Mouse (Mus musculus): Measurements from ENCODE around the gene Slc25a53. TPM values are rescaled to one million over a fixed set of nuclear protein-coding genes. Genes with fewer than 3 reads are reported as not detected.

Gene Slc25a53
- total and polyA plus RNA-seq, 2 experiments from 2014 or later = 12.2 to 24.8 TPM

DNA sequence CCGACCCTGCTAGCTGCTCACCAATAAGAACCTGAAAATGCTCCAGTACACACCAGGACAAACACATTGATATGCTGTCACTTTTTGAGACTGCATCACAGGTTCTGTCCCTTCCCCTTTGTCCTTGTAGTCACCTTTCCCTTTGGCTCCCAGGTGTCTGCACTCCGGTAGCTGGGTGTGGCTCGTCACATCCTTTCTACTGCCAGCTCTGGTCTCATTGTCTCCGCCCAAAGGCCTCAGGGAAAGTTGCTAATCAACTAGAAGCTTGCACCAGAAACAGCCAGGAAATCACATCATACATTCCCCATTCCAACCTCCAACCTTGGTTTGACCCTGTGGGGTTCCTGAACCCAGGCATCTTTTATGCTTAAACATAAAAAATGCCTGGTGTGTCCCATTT is 3.8 kb downstream of the Slc25a53 start:
- DNase-seq (ENCODE audit: low spot score) (no peak), ATAC-seq (no peak)
- Histone ChIP-seq H3K4me3 (ENCODE audit: low read length) (no peak overlapping the region), H3K9ac (replicated peaks; ENCODE audit: low read length) (no peak overlapping the region), H3K4me1 (ENCODE audit: insufficient read depth, low read length) (no peaks in the 10 kb centered on the region), H3K27me3 (ENCODE audit: insufficient read depth, low read length) (no peaks in the 10 kb centered on the region), H3K36me3 (ENCODE audit: insufficient read depth, low read length) (no peaks in the 10 kb centered on the region), H3K9me3 (ENCODE audit: low read length) (no peaks in the 10 kb centered on the region), H3K27ac (no peak overlapping the region), H3K4me2 (ENCODE audit: low read depth, low read length) (no peak overlapping the region)
- 79% methylated on average over 4 of the region's 4 CpGs for WGBS
- no peak for TF ChIP-seq CTCF (IDR thresholded peaks at IDR 0.05; ENCODE audit: low read depth)

DNA sequence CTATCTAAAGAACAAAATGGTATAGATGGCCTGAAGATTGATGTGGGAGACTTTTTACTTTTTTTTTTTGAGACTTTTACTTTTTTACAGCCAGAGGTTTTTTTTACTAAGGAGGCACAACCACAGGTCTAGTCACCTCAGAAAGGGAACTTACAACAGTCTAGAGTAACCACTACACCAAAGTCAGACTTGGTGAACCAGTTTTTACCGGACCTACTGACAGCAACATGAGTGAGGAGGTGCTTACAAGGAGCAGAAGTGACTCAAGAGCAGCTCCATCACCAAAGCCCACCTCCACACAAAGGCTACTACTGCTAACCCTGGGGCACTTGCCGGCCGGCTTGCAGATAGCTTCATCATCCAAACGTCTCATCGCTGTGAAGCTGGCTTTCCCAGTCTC is 6.4 kb downstream of the Slc25a53 start:
- no peaks in the 10 kb centered on the region for H3K27me3 ChIP-seq (ENCODE audit: insufficient read depth, low read length)
- DNase-seq (ENCODE audit: low spot score) (no peak), ATAC-seq (no peak)
- no peaks in the 10 kb centered on the region for H3K4me1 ChIP-seq (ENCODE audit: insufficient read depth, low read length)
- H3K9ac ChIP-seq (replicated peaks; ENCODE audit: low read length) = no peak overlapping the region
- H3K4me2 ChIP-seq (ENCODE audit: low read depth, low read length) = no peak overlapping the region
- no peak for TF ChIP-seq CTCF (IDR thresholded peaks at IDR 0.05; ENCODE audit: low read depth)
- H3K36me3 ChIP-seq (ENCODE audit: insufficient read depth, low read length) = no peaks in the 10 kb centered on the region
- no peaks in the 10 kb centered on the region for H3K9me3 ChIP-seq (ENCODE audit: low read length)
- 81% methylated on average over 5 of the region's 5 CpGs for WGBS
- no peak overlapping the region for H3K27ac ChIP-seq
- H3K4me3 ChIP-seq (ENCODE audit: low read length) = no peak overlapping the region

DNA sequence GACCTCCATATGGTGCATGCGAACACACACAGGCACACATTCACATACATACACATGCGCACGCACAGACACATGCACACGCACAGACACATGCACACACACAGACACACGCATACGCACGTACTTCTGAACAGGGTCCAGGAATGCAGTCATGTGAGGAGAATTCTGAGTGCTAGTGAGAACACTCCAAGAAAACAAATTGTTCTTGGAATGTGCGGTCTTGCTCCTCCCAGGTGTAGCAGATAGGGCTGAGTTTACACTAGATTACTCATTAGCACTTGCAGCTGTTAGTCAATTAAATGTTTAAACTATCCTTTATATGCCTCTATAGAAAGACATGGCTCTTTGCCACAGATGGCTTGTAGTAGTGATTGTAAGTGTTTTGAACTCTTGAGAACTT is 7.2 kb downstream of the Slc25a53 start:
- H3K27ac ChIP-seq = no peak overlapping the region
- TF ChIP-seq CTCF (IDR thresholded peaks at IDR 0.05; ENCODE audit: low read depth) = no peak
- H3K4me1 ChIP-seq (ENCODE audit: insufficient read depth, low read length) = no peaks in the 10 kb centered on the region
- ATAC-seq (no peak), DNase-seq (ENCODE audit: low spot score) (no peak)
- 94% methylated on average over 8 of the region's 8 CpGs for WGBS
- H3K9ac ChIP-seq (replicated peaks; ENCODE audit: low read length) = no peak overlapping the region
- no peaks in the 10 kb centered on the region for H3K9me3 ChIP-seq (ENCODE audit: low read length)
- no peak overlapping the region for H3K4me3 ChIP-seq (ENCODE audit: low read length)
- no peaks in the 10 kb centered on the region for H3K27me3 ChIP-seq (ENCODE audit: insufficient read depth, low read length)
- no peaks in the 10 kb centered on the region for H3K36me3 ChIP-seq (ENCODE audit: insufficient read depth, low read length)
- no peak overlapping the region for H3K4me2 ChIP-seq (ENCODE audit: low read depth, low read length)

DNA sequence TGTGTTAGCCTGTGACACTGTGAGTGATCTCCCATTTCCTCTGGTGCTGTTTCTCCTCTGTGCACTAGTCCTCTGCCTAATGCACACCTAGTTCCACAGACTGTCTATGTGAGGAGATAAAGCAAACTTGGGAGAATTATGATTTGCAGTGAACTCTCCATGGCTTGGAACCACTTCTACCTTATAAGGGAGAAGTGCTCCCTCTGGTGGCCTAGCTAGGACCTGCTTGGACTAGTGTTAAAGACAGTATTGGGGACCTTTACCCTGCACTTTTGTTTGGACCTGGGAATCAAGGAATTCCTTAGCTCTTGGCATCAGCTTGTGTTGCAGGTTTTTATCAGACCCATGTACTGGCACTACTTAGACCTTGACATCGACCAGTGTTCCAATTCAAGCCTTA is 18.8 kb downstream of the Slc25a53 start:
- peak; percentile 84 for DNase-seq (ENCODE audit: low spot score)
- ATAC-seq = peak; percentile 79
- H3K4me1 ChIP-seq (ENCODE audit: insufficient read depth, low read length) = no peaks in the 10 kb centered on the region
- 39% methylated on average over 1 of the region's 1 CpGs for WGBS
- no peak overlapping the region for H3K9ac ChIP-seq (replicated peaks; ENCODE audit: low read length)
- peak; percentile 76 for TF ChIP-seq CTCF (IDR thresholded peaks at IDR 0.05; ENCODE audit: low read depth)
- no peak overlapping the region for H3K4me2 ChIP-seq (ENCODE audit: low read depth, low read length)
- no peaks in the 10 kb centered on the region for H3K9me3 ChIP-seq (ENCODE audit: low read length)
- no peak overlapping the region for H3K4me3 ChIP-seq (ENCODE audit: low read length)
- no peak overlapping the region for H3K27ac ChIP-seq
- no peaks in the 10 kb centered on the region for H3K36me3 ChIP-seq (ENCODE audit: insufficient read depth, low read length)
- H3K27me3 ChIP-seq (ENCODE audit: insufficient read depth, low read length) = no peaks in the 10 kb centered on the region

DNA sequence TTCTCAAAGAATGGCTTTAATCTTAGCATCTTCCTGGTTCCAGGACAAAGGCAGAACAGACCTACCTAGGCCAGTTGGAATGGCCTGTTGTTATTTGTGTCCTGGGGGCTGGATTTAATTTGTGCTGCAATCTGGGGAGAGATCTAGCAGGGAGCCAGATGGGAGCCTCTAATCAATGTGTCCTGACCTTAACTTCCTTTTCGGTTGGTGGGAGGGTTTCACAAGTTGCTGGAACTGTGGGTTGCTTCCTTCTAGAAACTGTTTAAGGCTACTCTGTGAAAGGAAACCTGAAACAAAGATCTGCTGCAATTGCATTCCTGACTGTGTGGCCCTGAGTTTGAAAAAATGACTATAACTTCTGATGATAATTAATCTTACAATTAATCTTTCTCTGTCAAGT is 20.4 kb downstream of the Slc25a53 start:
- Histone ChIP-seq H3K27me3 (ENCODE audit: insufficient read depth, low read length) (no peaks in the 10 kb centered on the region), H3K36me3 (ENCODE audit: insufficient read depth, low read length) (no peaks in the 10 kb centered on the region), H3K9me3 (ENCODE audit: low read length) (no peaks in the 10 kb centered on the region), H3K9ac (replicated peaks; ENCODE audit: low read length) (no peak overlapping the region), H3K4me3 (ENCODE audit: low read length) (no peak overlapping the region), H3K27ac (no peak overlapping the region), H3K4me2 (ENCODE audit: low read depth, low read length) (no peak overlapping the region), H3K4me1 (ENCODE audit: insufficient read depth, low read length) (no peaks in the 10 kb centered on the region)
- no peak for ATAC-seq
- TF ChIP-seq CTCF (IDR thresholded peaks at IDR 0.05; ENCODE audit: low read depth) = no peak
- WGBS = 89% methylated on average over 1 of the region's 1 CpGs
- no peak for DNase-seq (ENCODE audit: low spot score)

DNA sequence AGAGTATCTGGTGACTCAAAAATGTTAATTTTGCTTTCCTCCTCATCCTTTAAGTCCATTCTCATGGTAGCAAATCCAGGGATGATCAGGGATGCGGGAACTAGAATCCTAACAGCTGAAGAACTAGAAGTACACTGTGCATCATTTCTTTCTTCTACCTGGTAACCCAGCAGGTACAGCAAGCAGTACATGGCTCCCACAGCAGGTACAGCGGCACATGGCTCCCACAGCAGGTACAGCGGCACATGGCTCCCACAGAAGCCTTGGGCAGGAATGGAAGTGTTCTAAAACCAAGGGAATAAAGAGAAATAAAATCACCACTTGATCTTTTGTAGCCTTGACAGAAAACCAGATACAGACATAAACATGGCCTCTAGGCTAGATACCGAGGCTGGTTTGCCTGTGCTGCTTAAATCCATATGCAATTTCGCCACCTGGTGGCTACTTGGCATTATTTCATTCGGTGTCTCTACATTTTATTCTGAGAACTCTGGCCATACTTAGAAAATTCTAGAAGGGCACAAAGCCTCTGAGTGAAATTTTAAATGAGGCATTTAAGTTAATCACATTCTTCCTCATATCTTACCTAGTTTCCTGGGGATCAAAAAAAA is 22.9 kb downstream of the Slc25a53 start:
- Histone ChIP-seq H3K27me3 (ENCODE audit: insufficient read depth, low read length) (no peaks in the 10 kb centered on the region), H3K9me3 (ENCODE audit: low read length) (no peaks in the 10 kb centered on the region), H3K4me1 (ENCODE audit: insufficient read depth, low read length) (no peaks in the 10 kb centered on the region), H3K4me2 (ENCODE audit: low read depth, low read length) (no peak overlapping the region), H3K4me3 (ENCODE audit: low read length) (no peak overlapping the region), H3K27ac (no peak overlapping the region), H3K9ac (replicated peaks; ENCODE audit: low read length) (no peak overlapping the region), H3K36me3 (ENCODE audit: insufficient read depth, low read length) (no peaks in the 10 kb centered on the region)
- peak; percentile 85 for DNase-seq (ENCODE audit: low spot score)
- peak; percentile 71; the same call in 1 of the 2 replicates for ATAC-seq
- WGBS = 43% methylated on average over 6 of the region's 6 CpGs
- TF ChIP-seq CTCF (IDR thresholded peaks at IDR 0.05; ENCODE audit: low read depth) = peak; percentile 74

DNA sequence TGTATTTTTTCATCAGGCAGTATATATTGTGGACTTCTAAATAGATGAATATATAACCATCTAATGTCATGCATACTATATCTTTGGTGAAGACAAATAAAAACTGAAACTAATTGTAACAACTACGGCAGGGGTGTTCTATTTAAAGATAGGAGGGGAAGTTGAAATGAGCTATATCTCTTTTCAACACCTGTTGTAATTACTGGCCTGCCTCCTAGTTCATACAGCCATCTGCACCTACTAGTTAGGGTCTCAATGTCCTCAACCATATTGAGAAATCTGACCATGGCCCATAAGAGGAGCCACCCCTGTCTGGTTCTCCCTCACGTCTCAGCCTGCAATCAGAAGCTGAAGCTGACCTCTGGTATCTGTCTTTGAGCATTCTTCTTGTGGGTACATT is 41.8 kb downstream of the Slc25a53 start:
- WGBS = 62% methylated on average over 2 of the region's 2 CpGs
- H3K4me1 ChIP-seq (ENCODE audit: insufficient read depth, low read length) = no peaks in the 10 kb centered on the region
- no peak for ATAC-seq
- TF ChIP-seq CTCF (IDR thresholded peaks at IDR 0.05; ENCODE audit: low read depth) = no peak
- no peak overlapping the region for H3K4me2 ChIP-seq (ENCODE audit: low read depth, low read length)
- no peak overlapping the region for H3K4me3 ChIP-seq (ENCODE audit: low read length)
- no peak overlapping the region for H3K9ac ChIP-seq (replicated peaks; ENCODE audit: low read length)
- DNase-seq (ENCODE audit: low spot score) = no peak
- no peaks in the 10 kb centered on the region for H3K36me3 ChIP-seq (ENCODE audit: insufficient read depth, low read length)
- H3K27me3 ChIP-seq (ENCODE audit: insufficient read depth, low read length) = no peaks in the 10 kb centered on the region
- H3K27ac ChIP-seq = no peak overlapping the region
- no peaks in the 10 kb centered on the region for H3K9me3 ChIP-seq (ENCODE audit: low read length)
